Mouse (Mus musculus): ENCODE results near the gene Ugt1a7c. TPM values are rescaled to one million over a fixed set of nuclear protein-coding genes. Genes with fewer than 3 reads are reported as not detected.

The Ugt1a7c gene
- total and polyA plus RNA-seq, 3 experiments, result not detected

DNA sequence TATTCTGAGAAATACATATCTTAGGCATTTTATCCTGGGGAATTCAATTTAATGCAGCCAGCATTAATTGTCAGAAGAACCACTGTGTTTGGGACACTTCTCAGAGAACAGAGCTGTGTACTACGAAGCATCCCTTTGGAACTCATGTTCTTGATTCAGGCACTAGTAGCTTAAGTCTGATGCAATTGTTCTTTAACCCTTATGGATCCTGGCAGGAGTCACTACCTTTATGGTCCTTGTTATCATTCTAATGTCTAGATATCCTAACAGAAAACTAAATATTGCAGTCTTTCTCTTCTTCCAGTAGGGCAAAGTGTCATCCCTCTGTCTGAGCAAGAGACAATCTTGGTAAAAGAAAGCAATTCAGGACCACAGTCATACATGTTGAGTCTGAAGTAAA is 118.2 kb downstream of the Ugt1a7c start (continued):
- TF ChIP-seq ETS1 (IDR thresholded peaks at IDR 0.05; ENCODE audit: low read depth, low read length), result no peak

DNA sequence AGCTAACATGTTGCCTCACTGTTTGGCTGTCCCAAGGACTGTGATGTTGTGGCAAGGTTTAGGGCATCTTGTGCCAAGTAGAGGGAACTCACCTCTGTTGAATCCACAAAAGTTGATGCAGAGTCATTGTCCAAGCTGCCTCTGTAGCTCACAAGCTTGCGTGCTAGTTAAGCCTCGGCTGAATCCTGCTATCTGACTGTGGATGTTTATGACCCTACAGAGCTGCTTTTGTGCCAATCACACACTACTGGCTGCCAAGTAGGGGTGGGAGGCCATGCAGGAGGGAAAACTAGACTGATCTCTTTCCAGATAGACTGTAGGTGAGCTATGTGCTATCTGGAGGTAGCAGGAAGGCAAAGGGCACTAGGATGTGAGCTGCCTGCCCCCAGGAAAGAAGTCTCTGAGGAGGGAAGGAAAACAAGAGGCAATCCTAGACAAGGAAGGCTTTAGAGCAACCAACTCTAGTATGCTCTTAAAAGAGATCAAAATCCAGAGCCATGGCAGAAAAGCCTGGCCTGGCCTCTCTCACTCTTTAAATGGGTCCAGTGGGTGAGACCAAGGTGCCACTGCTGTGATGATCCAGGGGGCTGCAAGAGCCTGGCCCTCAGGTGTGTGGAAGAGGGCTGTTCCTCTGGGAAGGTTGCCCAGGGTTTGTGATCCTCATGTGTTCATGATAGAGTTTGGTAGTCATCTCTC is 119.1 kb downstream of the Ugt1a7c start:
- no peaks in the 10 kb centered on the region for H3K4me1 ChIP-seq (ENCODE audit: control insufficient read depth in 1 of 2, insufficient read depth in 2 of 2, low read length in 2 of 2)
- 0 out of 2 replicates have a peak, but pooled peaks have one; percentile 18 for TF ChIP-seq TAL1 (IDR thresholded peaks at IDR 0.05; ENCODE audit: low read length)
- no peak for TF ChIP-seq CTCF (IDR thresholded peaks at IDR 0.05 in 2 of 3, conservative IDR thresholded peaks at IDR 0.05 in 1 of 3; ENCODE audit: control insufficient read depth in 1 of 3, insufficient read depth in 1 of 3, low read depth in 2 of 3, low read length in 3 of 3, poor library complexity in 1 of 3, severe bottlenecking in 1 of 3)
- H3K27ac ChIP-seq (ENCODE audit: control insufficient read depth, low read depth, low read length), result no peak overlapping the region
- no peaks in the 10 kb centered on the region for H3K9me3 ChIP-seq (replicated peaks; ENCODE audit: insufficient read depth, low read length)
- no peaks in the 10 kb centered on the region for H3K27me3 ChIP-seq (ENCODE audit: control insufficient read depth in 1 of 2, insufficient read depth in 2 of 2, low read length in 2 of 2)
- no peak overlapping the region for H3K9ac ChIP-seq (ENCODE audit: control insufficient read depth, low read depth, low read length, poor library complexity, severe bottlenecking)
- no peaks in the 10 kb centered on the region for H3K79me2 ChIP-seq (ENCODE audit: control insufficient read depth, insufficient read depth, low read length, poor library complexity)
- peak; percentile 13 for DNase-seq (ENCODE audit: low read depth, low spot score)
- no peak overlapping the region for H3K4me3 ChIP-seq (ENCODE audit: control insufficient read depth in 1 of 2, insufficient read depth in 1 of 2, low read depth in 2 of 2, low read length in 2 of 2)
- H3K36me3 ChIP-seq (ENCODE audit: control insufficient read depth in 1 of 2, insufficient read depth in 2 of 2, low read length in 2 of 2), result no peaks in the 10 kb centered on the region

DNA sequence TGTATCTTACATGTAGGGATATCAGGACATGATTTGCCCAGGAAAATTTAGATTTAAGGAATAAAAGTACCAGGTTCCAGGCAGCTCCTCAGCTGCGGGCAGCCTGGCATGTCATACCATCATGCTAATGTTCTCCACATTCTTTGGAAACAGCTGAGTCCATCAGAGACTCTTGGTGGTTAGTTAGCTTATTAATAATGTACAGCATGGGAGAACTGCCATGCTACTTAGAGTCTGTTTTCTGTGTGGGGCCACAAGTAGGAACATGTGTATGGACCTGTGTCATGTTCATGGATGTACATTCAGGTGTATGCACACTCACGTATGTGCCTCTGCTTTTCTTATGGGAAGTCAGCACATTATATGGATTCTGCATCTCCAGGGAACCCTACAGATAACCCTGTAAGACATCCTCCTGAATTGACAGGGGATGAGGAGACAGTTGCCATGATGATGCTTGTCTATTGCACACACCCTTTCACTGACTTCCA is 119.6 kb downstream of the Ugt1a7c start:
- H3K9me3 ChIP-seq (replicated peaks; ENCODE audit: insufficient read depth, low read length), result no peaks in the 10 kb centered on the region
- no peaks in the 10 kb centered on the region for H3K27me3 ChIP-seq (ENCODE audit: control insufficient read depth in 1 of 2, insufficient read depth in 2 of 2, low read length in 2 of 2)
- H3K9ac ChIP-seq (ENCODE audit: control insufficient read depth, low read depth, low read length, poor library complexity, severe bottlenecking), result no peak overlapping the region
- DNase-seq (ENCODE audit: low read depth, low spot score), result peak; percentile 29
- TF ChIP-seq USF2 (IDR thresholded peaks at IDR 0.05; ENCODE audit: borderline replicate concordance in 1 of 2, insufficient read depth in 1 of 2, low read depth in 1 of 2, low read length in 2 of 2) (no peak), KAT2A (conservative IDR thresholded peaks at IDR 0.05; ENCODE audit: low read depth, low read length) (no peak), UBTF (IDR thresholded peaks at IDR 0.05; ENCODE audit: borderline replicate concordance, insufficient read depth, low read depth, low read length) (no peak), RAD21 (IDR thresholded peaks at IDR 0.05; ENCODE audit: low read depth, low read length) (no peak), SIN3A (IDR thresholded peaks at IDR 0.05; ENCODE audit: low read length) (no peak), USF1 (IDR thresholded peaks at IDR 0.05; ENCODE audit: low read depth, low read length) (no peak), SMC3 (IDR thresholded peaks at IDR 0.05; ENCODE audit: low read depth, low read length) (no peak), MEF2A (IDR thresholded peaks at IDR 0.05; ENCODE audit: extremely low read depth, insufficient replicate concordance, low read depth, low read length, poor library complexity, severe bottlenecking) (no peak), POLR2AphosphoS2 (IDR thresholded peaks at IDR 0.05; ENCODE audit: low read length) (no peak), BHLHE40 (IDR thresholded peaks at IDR 0.05; ENCODE audit: borderline replicate concordance, low read depth, low read length) (no peak)
- no peaks in the 10 kb centered on the region for H3K79me2 ChIP-seq (ENCODE audit: control insufficient read depth, insufficient read depth, low read length, poor library complexity)
- no peaks in the 10 kb centered on the region for H3K36me3 ChIP-seq (ENCODE audit: control insufficient read depth in 1 of 2, insufficient read depth in 2 of 2, low read length in 2 of 2)
- H3K27ac ChIP-seq (ENCODE audit: control insufficient read depth, low read depth, low read length), result no peak overlapping the region
- H3K4me1 ChIP-seq (ENCODE audit: control insufficient read depth in 1 of 2, insufficient read depth in 2 of 2, low read length in 2 of 2), result no peaks in the 10 kb centered on the region
- no peak overlapping the region for H3K4me3 ChIP-seq (ENCODE audit: control insufficient read depth in 1 of 2, insufficient read depth in 1 of 2, low read depth in 2 of 2, low read length in 2 of 2)
